Mouse (Mus musculus): Measurements from ENCODE around the gene Chrna9. TPM values are rescaled to one million over a fixed set of nuclear protein-coding genes. Genes with fewer than 3 reads are reported as not detected.
"Not testable (repeated sequence)": the region's sequence is repeated elsewhere in the genome, so short reads cannot be mapped to it uniquely, and the experiment has no call there.

Chrna9 gene
- total RNA-seq, 2 experiments from 2014 or later = not detected

- intact Hi-C loops (cut with DNase I) = no loop called here
- peak; percentile 82 to 92 for DNase-seq
Measured at GRCm38 (mm10) chr5:65955343-65956143, 20.8 kb downstream of the Chrna9 start.

DNA sequence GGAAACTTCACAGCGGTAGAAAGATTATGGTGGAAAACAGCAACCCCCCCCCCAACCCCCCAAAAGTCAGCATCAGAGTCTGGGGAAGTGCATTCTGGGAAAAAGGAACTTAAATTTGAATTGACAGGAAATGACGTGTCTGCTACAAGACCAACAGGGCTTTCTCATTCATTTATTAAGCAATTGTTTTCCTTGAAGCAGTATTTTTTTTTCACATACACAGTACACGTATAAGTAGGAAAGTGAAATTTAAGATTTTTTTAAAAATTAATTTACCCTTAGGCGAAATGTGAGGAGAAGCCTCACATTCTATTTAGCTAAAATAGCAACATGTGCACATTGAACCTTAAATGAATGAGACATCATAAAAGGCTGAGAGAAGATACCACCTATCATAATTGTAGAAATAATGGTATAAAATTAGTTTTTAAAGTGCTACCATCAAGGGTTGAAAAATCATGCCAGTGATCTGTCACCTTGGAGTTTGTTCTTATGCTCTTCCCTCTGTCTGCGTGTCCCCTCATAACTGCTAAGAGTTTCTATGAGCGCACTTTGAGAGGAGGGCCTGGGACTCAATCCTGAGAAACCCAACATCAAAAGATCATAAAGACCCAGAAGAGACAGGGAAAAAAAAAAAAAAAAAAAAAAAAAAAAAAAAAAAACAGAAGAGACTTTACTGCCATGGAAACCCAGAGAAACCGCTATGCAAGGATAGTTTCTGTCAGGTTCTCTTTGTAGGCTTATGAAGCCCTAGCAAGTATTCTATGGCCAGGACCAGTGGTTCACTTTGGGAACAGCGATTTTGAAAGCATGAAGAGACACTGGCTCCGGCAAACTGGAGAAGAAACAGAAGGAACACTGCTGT lies 21.7 kb downstream of the Chrna9 start:
- intact Hi-C loops (cut with DNase I) = no loop called here
- no peak for DNase-seq

DNA sequence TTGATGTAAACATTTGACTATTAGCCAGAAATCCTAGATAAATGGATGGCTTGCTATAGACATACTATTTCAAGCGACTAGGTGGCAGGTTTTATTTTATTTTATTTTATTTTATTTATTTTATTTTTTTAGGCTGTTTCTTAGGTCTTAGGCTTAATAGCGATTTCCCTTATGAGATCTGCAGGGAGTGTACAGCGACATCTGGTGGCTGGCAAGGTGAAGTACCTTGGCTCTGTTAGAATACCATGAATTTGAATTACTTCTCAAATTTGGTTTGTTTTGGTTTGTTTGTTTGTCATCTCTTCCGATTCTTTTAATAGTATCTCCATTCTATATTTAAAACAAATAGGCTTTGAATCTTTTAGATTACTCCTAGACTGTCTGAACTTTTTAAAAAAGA lies 23.9 kb downstream of the Chrna9 start:
- intact Hi-C loops (cut with DNase I) = no loop called here
- DNase-seq = peak; percentile 19 to 55

GRCm38 (mm10) chr5:65959893-65960596 lies 25.3 kb downstream of the Chrna9 start:
- intact Hi-C loops (cut with DNase I) = no loop called here

GRCm38 (mm10) chr5:65960597-65960950 lies 25.9 kb downstream of the Chrna9 start:
- intact Hi-C loops (cut with DNase I) = no loop called here
- DNase-seq = no peak

More at GRCm38 (mm10) chr5:65959893-65960596, 25.3 kb downstream of the Chrna9 start:
- no peak for DNase-seq

DNA sequence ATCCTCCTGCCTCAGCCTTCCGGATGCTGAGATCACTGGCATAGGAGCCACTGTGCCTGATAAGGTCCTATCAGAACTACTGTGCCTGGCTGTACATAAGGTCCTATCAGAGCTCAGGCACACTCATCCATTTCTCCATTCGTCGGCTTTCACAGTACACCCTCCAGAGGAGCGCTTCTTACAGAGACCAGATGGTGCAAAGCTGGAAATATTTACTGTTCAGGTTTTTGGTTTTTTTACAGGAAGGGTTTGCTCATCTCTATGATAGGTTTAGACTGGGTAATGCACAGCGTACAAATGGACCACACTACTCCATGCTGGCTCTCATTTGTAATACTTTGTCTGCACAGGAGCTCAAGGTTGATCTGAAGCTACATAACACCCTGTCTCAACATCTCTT lies 28.6 kb downstream of the Chrna9 start:
- intact Hi-C loops (cut with DNase I) = no loop called here
- DNase-seq = no peak

- no peak for DNase-seq
- intact Hi-C loops (cut with DNase I) = no loop called here
Measured at GRCm38 (mm10) chr5:65965771-65966279, 31.1 kb downstream of the Chrna9 start.

- no peak for DNase-seq
- intact Hi-C loops (cut with DNase I) = no loop called here
Measured at GRCm38 (mm10) chr5:65967091-65967490, 32.4 kb downstream of the Chrna9 start.

DNA sequence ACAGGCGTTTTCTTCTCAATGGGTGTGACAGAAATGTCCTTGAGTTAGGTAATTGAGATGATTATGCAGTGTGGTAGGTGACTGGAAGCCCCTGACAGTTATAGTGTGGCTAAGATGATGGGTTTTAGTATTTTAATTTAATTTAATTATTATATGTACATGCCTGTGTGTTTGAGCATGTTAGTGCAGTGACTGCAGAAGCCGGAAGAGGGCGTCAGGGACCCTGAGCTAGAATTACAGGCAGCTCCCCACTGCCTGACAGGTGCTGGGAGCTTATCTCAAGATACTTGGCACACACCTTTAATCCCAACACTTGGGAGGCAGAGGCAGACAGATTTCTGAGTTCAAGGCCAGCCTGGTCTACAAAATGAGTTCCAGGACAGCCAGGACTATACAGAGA lies 33.3 kb downstream of the Chrna9 start:
- intact Hi-C loops (cut with DNase I) = no loop called here

DNA sequence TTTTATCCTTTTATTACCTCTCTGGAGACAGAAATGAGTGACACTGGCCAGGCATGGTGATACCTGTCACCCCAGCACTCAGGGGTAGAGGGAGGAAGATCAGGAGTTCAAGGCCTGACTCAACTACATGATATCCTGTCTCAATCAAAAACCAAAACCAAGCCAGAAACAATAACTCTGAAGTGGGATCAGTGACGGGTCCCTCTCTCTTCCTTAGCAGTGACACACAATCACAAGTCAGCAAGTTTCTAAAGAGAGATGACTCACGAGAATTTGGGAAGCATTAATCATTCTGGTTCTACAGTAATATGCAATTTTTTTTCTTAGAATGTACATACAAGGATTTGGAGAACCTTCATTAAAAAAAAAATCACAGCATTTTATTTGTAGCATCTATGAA lies 38.5 kb downstream of the Chrna9 start:
- no peak for DNase-seq
- intact Hi-C loops (cut with DNase I) = no loop called here

More for the DNA sequence above, 33.3 kb downstream of the Chrna9 start:
- no peak for DNase-seq

GRCm38 (mm10) chr5:65975731-65976130 lies 41.0 kb downstream of the Chrna9 start:
- no peak for DNase-seq
- intact Hi-C loops (cut with DNase I) = no loop called here

GRCm38 (mm10) chr5:65986426-65986825 lies 51.7 kb downstream of the Chrna9 start:
- DNase-seq = no peak
- intact Hi-C loops (cut with DNase I) = no loop called here

- intact Hi-C loops (cut with DNase I); DNase-seq: not testable (repeated sequence)
Measured at GRCm38 (mm10) chr5:65987004-65987403, 52.3 kb downstream of the Chrna9 start.

DNA sequence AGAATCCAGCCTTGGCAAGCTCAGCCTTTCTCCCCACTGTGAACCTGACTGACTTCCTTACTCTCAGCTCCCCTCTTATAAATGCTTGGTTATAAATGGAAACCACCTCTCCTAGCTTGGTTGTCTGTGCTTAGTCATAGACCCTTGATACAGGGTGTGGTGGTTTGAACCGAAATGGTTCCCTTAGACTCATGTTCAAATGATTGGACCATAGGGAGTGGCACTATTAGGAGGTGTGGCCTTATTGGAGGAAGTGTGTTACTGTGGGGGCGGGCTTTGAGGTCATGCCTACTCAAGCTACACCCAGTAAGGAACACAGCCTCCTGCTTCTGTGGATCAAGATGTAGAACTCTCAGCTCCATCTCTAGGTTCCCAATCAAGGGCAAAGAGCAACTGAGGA lies 56.5 kb downstream of the Chrna9 start:
- DNase-seq = no peak
- intact Hi-C loops (cut with DNase I) = no loop called here

DNA sequence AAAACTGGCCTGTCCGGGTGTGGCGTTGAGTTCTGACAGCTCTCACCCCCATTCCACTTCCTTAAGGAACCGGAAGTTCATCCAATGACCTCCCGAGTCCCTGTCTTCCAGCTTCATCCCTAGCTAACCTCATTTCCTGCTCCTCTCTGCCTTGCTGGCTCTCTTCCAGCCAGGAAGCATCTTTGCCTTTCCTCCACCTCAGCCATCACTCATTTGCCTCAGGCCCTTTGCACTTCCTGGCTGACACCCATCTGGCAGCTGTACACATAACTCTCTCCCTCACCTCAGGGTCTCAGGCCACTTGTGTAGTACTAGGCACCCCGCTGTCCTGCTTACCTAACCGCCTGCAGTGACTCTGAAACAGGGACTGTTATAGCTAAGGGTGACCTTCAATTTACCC lies 59.9 kb downstream of the Chrna9 start:
- DNase-seq = no peak
- intact Hi-C loops (cut with DNase I) = no loop called here

DNA sequence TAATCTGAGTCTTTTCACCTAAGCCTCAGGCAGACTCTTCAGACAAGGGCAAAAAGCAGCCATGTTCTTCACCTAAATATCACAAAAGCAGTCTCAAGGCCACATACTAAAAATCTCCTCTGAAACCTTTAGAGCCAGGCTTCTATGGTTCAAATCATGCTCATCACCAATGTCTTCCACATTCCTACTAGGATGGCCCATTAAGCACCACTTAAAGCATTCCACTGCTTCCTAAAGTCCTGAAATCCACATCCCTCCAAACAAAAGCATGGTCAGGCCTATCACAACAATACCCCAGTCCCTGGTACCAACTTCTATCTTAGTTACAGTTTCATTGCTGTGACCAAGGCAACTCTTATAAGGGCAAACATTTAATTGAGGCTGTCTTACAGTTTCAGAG lies 63.1 kb downstream of the Chrna9 start:
- DNase-seq = no peak
- intact Hi-C loops (cut with DNase I) = no loop called here

DNA sequence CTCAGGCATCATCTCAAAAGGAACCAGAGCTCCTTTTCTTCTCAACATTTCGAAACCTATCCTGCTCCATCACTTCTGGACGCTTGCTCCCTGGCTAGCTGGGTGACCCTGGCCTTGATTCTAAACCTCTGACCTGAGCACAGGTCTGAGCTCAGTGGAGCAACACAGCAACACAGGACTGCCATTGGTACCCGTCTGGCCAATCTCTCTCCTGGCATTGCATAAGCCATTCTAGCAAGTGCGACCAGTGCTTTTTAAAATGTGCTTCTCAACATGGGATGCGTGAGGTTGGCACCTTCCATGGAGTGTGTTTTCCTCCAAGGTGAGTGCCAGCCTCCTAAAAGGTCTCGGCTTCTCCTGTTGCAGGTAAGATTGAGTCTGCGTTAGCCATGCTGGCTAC lies 64.4 kb downstream of the Chrna9 start:
- intact Hi-C loops (cut with DNase I) = no loop called here
- DNase-seq = no peak

DNA sequence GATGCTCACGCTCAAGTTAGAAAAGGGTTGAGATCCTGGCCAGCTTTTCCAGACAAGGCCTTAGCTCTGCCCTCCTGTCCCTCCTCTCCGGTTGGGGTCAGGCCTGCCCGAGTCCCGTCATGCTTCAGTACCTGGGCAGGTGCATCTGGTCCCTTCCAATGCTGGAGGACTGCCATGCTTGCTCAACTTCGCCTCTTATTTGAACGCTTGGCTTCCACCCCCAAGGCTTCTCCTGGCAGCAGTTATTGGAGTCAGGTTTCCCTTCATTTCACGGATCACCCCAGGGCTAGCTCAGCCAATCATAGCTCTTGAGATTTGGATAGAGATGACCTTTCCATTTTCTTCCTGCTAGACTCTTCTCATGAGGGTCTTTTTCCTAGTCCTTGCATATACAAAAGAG lies 65.4 kb downstream of the Chrna9 start:
- intact Hi-C loops (cut with DNase I) = no loop called here
- DNase-seq = no peak

DNA sequence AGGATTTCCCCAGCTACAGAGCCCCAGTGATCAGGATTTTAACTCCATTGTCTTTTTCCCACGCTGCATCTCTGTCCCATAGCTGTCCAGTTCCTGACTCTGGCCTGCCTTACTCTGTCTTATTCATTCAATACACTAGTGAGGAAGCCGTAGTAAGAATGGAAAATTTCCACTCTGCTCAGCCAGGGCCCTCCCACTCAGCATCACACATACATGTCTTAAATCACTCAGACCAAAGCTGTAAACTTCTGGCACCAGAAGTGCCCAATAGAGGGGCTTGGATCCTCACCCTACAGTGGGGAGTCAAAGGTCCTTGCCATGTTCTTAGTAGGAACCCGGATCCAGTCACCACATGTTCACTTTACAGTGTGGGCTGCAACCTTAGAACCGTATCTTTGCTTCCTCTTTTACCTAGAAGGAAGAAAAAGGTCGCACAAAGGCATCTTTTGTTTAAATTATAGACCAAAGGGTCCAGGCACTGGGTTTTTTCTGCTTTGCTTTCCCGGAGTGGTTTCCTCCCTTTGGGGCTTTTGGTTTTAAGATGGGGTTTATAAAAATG lies 65.9 kb downstream of the Chrna9 start:
- DNase-seq = no peak
- intact Hi-C loops (cut with DNase I) = no loop called here

DNA sequence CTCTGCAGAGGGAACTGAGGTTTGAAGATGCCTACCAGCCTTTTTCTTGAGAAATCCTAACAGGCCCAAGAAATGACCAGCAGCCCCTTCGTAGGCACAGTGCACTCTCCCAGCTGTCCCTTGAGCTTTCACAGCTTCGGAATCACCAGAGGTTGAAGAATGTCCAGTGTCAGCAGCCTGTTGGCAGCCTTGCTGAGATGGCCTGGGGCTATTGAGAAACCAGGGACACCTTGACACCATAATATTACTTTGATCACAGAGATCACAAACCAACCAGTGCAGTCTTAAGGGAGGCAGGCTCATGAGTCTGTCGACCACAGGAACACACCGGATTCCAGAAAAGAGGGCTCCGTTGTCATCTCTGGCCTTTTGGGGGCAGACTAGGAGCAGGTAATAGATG lies 66.5 kb downstream of the Chrna9 start:
- no peak for DNase-seq
- intact Hi-C loops (cut with DNase I) = no loop called here

All from heart, postnatal 36 days (tissue).